Mouse (Mus musculus) gastrocnemius, postnatal 10 days (tissue): ENCODE data around the gene Rab11fip4. TPM values are rescaled to one million over a fixed set of nuclear protein-coding genes. Genes with fewer than 3 reads are reported as not detected.

Experiments used
- DNase-seq: peaks from one replicate; pipeline ENCODE4 v3.0.0; 2021; ENCODE audit warnings: mixed read lengths
- total RNA-seq, 2 experiments: library from RNA; stranded (reverse); gene quantifications; 2 replicates each; pipeline ENCODE4 v1.2.3; 2021

Rab11fip4 gene
- total RNA-seq, 2 experiments from 2014 or later, result 0.80 to 1.6 TPM

DNA sequence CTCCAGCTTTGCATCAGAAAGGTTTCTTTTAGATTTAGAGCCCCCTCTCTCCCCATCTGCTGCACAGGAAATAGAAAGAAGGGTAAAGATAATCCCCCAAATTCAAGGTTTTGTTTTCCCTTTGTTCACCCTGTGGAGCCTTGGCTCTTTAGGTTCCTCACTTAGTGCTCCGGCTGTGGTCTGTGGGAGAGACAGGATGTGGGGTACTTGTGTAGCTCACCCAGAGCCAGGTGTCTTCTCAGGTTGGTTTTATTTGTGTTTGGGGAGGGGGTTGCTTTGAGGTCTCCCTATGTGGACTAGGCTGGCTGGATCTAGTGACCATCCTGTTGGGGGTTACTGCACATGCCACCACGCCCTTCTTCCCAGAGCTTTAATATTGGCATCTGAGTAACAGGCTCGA, 23.9 kb downstream of the Rab11fip4 start:
- DNase-seq, result no peak

DNA sequence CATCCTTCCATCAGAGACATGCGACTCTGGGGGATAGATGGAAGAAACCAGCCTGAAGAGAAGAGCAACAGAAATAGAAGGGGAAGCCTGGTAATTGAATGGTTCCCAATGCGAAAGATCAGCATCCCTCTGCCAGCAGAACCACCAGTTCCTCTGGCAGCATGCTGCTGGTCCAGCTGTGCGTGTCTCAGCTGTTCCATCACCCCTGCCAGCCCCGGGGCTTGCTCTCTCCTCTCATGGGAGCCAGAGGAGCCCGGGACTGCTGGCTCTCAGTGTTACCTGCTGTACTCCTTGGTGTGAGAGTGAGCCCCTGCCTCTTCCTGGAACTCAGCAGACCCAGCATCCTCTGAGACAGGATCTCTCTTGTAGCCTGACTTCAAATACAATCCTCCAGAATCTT, 24.9 kb downstream of the Rab11fip4 start:
- DNase-seq, result peak; percentile 41

DNA sequence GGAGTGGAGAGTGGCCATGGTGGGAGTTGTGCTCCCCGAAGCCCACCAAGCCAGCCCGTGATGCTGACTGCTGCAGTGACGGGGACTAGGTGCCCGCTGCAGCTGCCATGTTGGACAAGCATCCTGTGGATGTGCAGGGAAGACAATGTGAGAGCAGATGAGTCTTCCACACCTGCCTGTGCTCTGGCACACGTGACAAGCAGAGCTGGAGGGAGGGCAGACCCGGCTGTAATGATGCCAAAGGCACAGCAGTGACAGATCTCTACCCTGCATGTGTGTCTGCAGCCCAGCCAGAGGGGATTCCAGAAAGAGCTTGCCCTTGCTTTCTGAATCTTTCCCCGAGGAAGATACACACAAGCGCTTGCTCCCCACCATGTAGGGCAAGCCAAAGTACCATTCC, 27.0 kb downstream of the Rab11fip4 start:
- DNase-seq, result no peak

DNA sequence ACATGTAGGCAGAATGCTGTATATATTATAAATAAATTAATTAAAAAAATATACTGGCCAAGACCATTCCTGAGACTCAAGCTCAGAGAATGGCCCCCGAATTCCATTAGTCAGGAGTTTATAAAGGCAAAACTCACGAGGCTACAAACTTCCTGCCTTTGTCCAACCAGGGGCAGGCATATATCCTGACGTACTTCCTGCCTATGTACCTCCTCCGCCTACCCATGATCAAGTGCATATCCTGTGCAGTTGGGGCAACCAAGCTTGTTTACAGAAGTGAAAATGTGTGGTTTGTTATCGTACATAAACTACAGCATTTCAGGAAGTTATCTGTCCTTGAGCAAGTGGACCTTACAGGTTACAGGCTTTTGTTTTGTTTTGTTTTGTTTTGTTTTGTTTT, 32.0 kb downstream of the Rab11fip4 start:
- no peak for DNase-seq

DNA sequence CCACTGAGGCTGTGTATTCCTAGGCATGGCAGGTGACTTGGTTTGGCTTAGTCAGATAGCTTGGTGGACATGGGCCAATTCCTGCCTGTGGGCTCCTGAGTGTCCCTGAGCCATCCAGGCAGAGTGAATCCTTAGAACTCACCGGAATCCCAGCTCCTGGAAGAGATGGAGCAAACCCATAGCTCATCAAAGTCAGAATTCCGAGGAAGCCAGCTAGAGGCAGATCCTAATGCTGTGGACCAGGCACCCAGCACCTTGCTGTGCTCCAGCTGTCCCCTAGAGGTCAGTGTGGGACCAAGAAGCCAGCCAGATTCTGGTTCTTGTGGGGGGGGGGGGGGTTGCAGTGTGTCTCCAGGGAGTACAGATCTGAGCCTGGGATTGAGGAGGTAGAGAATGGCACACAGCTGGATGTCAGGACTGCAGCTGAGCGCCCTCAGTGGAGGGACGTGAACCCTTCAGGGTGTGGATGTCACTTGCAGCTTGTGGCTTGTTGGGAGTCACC, 33.8 kb downstream of the Rab11fip4 start:
- peak; percentile 69 for DNase-seq

DNA sequence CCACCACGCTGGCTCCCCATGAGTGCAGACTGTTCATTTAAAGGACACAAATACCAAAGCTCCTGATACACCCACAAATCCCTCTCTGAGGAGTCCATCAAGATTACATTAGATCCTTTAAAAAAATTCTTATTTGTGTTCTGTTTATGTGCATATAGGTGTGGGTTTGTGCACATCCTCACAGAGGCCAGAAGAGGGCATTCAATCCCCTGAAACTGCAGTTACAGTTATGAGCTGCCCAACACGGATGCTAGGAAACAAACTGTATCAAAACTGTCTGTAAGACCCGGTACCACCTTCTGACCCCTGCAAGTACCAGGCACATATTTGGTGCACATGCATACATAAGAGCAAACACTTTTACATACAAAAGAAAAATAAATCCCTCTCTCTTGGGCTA, 37.7 kb downstream of the Rab11fip4 start:
- DNase-seq, result no peak

DNA sequence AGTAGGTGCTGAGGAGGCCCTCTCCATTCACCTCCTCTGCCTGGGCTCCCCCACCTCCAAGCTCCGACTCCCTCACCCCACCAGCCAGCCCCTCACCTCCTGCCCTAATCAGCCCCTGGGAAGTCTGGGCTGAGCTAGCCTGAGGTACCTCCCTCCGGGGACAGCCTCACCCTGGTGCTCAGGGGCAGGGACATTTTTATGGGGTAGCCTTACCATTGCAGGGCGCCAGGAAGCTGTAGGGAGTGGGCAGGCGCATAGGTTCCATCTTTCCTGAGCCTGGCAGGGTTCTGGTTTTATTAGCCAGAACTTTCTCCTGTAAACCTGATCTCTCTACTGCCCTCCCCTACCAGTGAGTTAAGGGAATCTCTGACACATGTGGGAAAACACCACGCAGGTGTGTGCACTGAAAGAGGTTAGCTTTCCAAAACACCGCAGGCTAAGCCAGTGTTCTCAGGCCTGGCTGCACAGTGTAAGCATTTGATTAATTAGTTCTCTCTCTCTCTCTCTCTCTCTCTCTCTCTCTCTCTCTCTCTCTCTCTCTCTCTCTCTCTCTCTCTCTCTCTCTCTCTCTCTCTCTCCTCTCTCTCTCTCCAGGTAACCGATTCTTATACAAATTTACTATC, 38.9 kb downstream of the Rab11fip4 start:
- DNase-seq, result no peak

DNA sequence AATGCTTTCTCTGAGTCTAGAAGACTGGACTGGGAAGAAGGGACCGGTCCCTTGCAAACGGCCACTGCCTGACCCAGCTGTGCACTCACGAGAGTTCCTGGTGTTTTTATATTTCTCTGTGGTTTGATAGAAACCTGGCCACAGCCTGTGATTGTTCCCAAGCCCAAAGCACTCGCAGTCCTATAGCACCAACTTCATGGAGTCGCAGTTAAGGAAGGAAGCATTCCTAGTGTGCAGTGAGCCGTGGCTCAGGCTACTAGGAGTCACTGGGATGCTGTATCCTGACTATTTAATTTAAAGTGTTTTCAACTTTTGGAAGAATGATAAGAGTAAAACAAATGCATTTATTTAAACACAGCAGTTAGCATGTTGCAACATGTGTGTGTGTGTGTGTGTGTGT, 39.5 kb downstream of the Rab11fip4 start:
- DNase-seq, result no peak

DNA sequence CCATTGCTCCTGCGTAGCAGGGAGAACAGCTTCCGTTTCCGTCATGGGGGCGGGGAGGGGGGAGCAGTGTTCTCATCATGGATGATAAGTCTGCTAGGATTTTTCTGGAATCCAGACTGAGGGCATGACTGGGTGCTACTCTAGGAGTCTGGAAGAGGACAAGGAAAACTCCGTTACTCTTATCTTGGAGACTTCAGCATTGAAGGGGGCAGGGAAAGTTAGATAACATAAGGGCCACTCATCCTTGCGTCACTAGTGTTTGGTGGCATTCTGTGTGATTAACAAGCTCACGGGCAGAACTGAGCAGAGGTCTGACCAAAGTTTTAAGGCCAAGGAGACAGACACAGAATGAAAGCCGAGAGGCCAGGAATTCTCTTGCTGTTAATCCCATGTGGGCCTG, 42.4 kb downstream of the Rab11fip4 start:
- no peak for DNase-seq

DNA sequence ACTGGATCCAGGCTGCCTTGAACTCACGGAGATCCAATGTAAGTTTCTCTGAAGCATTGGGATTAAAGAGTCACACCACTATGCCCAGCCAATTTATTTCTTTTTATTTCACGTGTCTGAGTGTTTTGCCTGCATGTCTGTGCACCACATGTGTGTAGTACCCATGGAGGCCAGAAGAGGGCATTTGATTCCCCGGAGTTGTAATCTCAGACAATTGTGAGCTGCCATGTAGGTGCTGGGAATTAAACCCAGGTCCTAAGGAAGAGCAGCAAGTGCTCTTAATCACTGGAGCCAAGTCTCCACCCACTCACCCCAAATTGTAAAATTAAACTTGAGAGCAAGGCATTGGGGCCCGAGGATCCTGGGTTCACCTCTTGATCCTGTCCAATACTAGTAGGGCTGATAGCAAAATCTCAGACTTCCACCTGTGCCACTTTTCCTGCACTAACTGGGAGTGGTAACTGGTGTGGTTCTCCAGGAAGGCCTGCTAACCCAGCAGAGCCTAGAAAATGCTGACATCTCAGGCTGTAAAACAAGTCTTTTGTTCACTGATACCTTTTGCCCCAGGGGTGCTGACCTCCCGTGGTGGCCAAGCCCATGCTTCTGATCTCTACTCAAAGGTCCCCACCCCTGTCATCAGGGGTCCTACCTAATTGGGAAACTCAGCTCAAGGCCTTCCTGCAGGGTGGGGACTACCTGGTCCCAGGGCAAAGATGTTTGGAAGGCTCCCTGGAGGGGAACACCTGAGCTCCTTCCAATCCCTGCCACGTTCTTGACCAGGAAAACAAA, 44.8 kb downstream of the Rab11fip4 start:
- DNase-seq, result no peak

DNA sequence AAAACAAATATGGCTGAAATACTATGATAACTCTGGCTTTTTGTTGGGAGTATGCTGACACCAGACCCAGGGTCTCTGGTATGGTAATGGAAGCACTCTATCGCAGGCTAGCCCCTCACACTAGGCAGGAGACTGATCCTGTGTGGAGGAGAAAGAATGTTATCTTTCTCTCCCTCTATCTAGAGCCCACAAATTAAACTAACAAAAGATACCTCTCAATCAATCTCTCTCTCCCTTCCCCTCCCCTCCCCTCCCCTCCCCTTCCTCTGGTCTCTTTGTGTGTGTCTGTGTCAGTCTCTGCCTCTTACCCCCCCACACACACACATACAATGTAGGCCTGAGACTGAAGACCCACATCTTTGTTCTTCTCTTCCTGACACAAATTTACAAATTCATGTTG, 45.5 kb downstream of the Rab11fip4 start:
- no peak for DNase-seq

DNA sequence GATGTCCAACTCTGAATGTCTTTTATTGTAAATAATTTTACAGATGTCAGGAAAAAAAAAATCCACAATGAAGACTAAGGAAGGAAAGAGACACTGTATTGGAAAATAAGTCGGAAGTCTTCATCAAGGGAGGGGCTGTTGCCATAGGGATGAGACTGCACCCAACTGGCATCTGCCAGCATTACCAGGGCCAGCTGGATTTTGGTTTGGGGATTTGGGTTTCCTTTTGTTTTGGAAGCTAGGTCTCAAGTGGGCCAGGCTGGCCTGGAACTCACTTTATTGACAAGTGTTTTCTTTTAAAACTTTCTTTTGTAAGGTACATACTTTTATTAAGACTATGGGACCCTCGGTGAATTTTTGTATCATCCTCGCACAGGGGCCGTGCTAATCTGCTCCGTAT, 47.7 kb downstream of the Rab11fip4 start:
- no peak for DNase-seq

DNA sequence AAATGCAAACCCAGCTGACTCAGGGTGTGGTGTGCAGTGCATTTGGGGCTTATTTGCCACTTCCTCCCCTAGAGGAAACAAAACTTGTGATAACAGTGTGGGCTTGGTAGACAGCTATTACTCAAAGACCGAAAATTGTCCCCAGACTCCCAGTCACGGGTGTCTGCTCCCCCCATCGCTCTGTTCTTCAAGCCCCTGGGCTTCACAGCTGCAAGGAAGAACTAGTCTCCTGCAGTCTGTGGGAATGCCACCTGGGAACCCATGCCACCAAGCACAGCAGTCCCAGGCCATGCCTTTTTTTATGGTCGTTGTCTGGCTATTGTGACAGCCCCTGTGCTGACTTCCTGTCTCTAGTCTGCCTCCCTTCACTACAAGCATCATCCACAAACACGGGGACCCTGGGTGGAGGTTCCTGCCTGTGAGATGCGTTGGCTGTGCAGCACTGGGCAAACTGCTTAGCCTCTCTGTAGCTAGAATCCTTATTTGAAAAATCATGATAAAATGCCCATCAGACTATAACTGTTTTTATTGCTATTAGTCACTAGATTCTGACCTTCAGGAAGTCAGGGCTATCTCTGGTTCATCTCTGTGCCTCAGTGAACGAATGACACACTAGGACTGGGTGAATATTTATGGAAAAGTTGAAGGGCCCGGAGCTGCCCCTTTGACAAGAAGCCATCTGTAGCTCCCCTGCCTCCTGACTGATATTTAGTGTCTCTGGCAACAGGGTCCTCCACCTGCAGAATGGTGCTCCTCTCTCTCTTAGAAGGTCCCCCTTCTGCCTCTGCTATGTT, 50.1 kb downstream of the Rab11fip4 start:
- DNase-seq, result no peak

DNA sequence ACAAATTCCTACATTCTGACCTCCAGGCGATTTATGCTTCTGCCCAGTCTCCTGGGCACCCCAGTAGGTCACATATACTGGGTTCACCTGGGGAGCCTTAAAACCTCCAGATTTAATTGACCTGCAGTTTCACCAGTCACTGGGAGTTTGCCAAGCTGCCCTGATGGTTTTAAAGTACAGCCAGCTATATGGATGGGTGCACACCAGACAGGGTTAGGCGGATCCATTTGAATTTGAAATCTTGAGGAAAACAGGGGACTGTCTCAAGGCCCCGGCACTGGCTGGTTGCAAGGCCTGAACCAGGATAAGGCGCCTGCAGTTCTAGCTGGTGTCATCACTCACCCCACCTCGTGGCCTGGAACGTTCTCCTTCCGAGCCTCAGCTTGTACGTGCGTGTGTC, 52.7 kb downstream of the Rab11fip4 start:
- no peak for DNase-seq

DNA sequence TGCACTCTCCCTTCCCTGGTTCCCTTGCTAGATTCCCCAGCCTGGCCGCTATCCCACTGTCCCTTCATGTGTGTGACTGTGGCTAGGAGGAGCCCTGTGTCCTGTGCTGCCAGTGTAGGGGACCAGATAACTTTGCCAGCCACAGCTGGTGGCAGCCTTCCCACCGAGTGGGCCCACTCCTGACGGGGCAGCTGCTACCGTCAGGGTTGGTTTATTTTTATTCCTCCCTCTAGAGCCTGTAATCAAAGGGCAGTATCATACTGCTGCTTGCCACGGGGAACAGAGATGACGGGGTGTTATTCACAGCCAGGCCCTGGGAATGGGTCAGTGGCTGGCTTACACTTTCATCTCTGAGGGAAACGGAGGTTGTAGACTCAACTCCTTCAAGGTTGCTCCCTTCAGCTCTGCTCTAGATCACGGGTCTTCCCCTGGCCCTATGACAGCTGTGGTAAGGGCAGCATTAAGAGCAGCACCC, 53.7 kb downstream of the Rab11fip4 start:
- peak; percentile 53 for DNase-seq

DNA sequence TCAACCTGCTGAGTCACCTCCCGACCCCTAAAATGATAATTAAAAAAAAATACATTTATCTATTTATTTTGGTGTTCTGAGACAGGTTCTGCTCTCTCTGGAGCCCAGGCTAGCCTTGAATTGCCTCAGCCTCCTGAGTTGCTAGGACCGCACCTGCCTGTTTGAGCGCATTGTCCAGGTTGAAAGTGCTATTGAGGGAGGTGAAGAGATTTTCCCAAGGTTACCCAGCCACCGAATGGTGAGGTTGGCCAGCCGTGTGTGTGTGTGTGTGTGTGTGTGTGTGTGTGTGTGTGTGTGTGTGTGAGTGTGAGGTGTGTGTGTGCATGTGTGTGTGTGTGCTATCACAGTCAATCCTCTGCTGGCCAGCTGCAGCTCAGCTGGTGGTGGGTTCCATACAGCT, 55.0 kb downstream of the Rab11fip4 start:
- DNase-seq, result no peak

DNA sequence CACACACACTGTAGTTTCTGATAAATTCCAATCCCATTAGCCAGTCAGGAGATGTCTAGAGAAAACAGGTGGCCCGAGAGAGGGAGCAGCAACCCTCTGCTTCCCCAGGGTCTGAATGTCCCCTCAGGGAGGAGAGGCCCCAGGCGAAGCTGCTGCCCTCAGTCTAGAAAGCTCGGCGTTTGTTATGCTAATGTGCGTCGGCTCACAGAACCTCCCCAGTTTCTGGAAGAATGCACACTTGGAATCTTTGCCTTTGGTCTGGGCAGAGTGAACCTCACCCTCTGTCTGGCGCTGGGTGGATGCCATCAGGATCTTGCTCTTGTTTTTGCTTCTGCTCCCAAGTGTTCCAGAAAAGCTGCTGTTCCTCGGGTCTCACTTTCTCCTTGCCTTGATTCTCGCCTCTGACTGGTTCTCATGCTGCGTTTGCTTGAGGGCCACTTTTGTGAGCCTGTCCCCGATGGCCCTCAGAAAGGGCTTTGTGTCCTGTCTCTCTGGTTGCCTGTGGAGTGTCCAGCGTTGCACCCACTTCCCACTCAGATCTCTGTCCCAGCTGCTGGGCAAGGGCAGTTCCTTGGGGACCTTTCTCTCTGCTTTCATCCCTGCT, 55.6 kb downstream of the Rab11fip4 start:
- no peak for DNase-seq

DNA sequence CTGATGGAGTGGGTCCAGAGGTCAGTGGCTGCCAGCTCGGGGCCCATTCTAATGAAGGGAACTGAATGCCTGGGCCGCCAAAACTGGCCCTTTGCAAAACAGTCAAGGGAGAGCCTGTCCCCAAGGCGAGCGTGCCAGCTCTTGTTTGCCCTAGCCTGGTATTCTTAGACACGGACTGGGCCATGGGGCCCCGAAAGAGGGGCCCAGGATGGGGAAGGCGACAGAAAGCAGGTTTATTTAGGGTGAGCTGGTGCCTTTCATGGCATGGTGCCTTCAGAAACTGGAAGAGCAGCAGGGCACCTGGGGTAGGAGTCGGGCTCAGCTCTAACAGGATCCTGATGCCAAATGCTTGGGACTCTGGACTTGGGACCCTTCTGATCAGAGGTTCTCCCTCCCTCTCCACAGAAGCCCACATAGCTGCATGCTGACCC, 56.1 kb downstream of the Rab11fip4 start:
- no peak for DNase-seq

DNA sequence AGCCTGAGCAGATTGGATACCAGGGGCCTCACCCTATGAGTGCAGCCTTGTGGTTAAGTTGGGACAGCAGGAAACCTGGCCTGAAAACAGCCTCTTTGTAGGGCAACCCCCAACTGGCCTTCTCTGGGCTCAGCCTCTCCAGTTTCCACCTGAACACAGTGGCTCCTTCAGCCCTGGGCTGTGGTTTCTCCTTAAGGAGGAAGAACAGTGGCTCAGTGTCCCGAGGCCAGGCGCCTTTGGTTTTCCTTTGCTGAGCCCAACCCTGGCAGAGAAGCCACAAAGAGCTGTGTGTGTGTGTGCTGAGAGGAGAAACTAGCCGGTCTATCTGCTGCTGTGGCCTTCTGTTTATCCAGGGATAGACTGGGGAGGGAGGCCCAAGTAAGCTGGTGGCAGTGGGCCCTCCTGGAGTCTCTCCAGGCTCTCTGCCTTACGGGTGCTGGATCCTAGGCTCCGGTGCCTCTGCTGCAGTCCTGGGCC, 59.4 kb downstream of the Rab11fip4 start:
- peak; percentile 32 for DNase-seq

DNA sequence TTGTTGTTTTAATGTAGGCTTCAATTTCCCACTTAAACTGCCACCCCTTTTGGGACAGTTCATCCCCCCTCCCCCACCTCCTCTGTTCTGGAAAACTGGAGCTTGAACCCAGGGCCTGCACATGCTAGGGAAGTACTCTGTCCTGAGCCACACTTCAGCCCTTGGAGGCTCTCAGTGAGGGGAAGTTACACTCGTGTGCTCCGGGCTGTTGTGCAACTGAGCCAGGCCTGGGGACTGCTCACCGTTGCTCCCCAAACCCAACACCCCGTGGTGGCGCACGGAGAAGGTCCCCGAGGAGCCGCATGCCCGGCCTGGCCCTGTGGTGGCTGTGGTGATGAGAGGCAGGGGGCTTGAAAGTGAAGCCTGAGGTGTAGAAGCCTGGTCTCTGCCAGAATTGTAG, 61.2 kb downstream of the Rab11fip4 start:
- no peak for DNase-seq

DNA sequence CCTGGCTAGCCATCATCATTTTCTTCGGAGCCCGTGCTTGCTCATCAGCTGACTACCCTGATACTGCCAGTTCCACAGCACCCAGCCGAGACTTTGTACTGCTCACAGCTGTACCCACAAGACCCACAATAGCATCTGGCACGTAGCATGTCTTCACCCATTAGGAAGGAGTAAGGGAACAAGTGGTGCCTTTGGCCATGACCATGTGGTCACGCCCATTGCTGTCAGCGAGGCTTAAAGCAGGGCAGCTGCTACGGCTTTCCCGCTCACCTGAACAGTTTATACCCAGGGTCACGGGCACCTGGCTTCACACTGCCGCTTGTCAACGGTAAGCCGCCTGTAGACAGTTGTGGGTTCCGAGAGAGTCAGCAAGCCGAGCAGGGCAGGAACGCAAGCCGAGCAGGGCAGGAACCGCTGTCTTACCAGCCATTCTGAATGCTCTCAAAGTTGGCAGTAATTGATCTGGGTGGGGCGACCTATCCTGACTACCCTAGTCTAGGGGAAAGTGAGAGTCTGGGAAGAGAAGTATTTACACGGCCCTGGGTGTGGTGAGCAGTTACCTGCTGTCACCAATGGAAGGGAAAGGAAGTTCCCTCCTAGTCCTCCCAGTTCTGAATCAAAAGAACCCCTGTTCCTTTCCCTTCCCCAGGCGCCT, 62.0 kb downstream of the Rab11fip4 start:
- DNase-seq, result no peak

DNA sequence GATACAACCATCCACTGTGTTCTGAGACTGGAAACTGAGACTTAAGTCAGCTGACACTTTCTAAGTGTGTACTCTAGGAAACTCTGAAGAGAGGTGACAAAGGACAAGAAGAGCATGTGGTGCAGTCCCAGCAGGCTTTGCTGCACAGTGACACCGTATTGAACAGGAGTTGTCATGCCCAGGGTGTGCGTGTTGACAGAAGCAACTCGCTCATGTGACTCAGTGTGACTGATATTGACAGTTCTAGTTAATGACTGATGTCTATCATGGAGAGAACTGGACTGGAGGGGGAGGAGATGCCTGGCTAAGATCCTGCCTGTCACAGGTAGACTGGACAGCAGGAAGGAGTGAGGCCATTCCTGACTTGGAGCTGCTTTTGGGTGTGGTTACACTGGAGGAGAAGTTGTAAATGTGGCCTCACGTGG, 63.4 kb downstream of the Rab11fip4 start:
- DNase-seq, result no peak
